Mouse (Mus musculus) stomach, embryonic 15.5 days (tissue): Measurements from ENCODE around the gene Gm42791. TPM values are rescaled to one million over a fixed set of nuclear protein-coding genes. Genes with fewer than 3 reads are reported as not detected.

ENCODE experiments used
- ATAC-seq: fragments of 200-750 bp; cut with Nextera tagmentation; 2 replicates; pipeline ENCODE4 v1.8.0; 2017; ENCODE audit warnings: low read depth, moderate number of reproducible peaks, moderate TSS enrichment; ENCODE audit not compliant: insufficient read depth, low FRiP score
- H3K27ac ChIP-seq: fragments of 300-500 bp; sonication (generic); 2 replicates; pipeline ENCODE4 v1.5.1; 2015; ENCODE audit warnings: mild to moderate bottlenecking, inconsistent platforms
- H3K27me3 ChIP-seq: fragments of 300-500 bp; sonication (generic); replicated peaks from 2 replicates; pipeline ENCODE4 v1.6.1; 2015; ENCODE audit warnings: inconsistent platforms
- H3K36me3 ChIP-seq: fragments of 300-500 bp; sonication (generic); 2 replicates; pipeline ENCODE4 v1.6.1; 2015; ENCODE audit warnings: inconsistent platforms
- H3K4me1 ChIP-seq: fragments of 300-500 bp; sonication (generic); 2 replicates; pipeline ENCODE4 v1.6.1; 2015; ENCODE audit warnings: inconsistent platforms
- H3K4me2 ChIP-seq: fragments of 300-500 bp; sonication (generic); 2 replicates; pipeline ENCODE4 v1.6.1; 2015; ENCODE audit warnings: mild to moderate bottlenecking, inconsistent platforms
- H3K4me3 ChIP-seq: fragments of 300-500 bp; sonication (generic); replicated peaks from 2 replicates; pipeline ENCODE4 v1.5.1; 2015; ENCODE audit warnings: inconsistent platforms
- H3K9ac ChIP-seq: fragments of 300-500 bp; sonication (generic); 2 replicates; pipeline ENCODE4 v1.6.1; 2015; ENCODE audit warnings: inconsistent platforms
- H3K9me3 ChIP-seq: fragments of 300-500 bp; sonication (generic); 2 replicates; pipeline ENCODE4 v1.6.1; 2016; ENCODE audit warnings: inconsistent platforms
- WGBS: fragments of 180-500 bp; shearing (Covaris S2); methylation state at CpG from one replicate; pipeline ENCODE4 v1.1.7; 2015; 5-methylcytosine and 5-hydroxymethylcytosine counted together
- polyA plus RNA-seq: library from polyadenylated mRNA; unstranded; fragments of >200 nt; fragmentation: Nextera tagmentation; extraction: Ambion mirVana; gene quantifications from 2 replicates; pipeline ENCODE4 v1.2.1, GENCODE M21; 2015

Gm42791 gene
- polyA plus RNA-seq, 1 experiment from 2014 or later: 0.80 TPM

GRCm38 (mm10) chr5:148973019-148973668, 21.8 kb downstream of the Gm42791 start:
- Histone ChIP-seq H3K4me2 (no peak overlapping the region), H3K4me1 (peaks cover 17% of the 10 kb centered on the region), H3K9me3 (no peaks in the 10 kb centered on the region), H3K36me3 (no peaks in the 10 kb centered on the region), H3K27me3 (no peaks in the 10 kb centered on the region), H3K27ac (no peak overlapping the region), H3K4me3 (no peak overlapping the region), H3K9ac (no peak overlapping the region)
- WGBS: 10% methylated on average over 6 of the region's 6 CpGs
- ATAC-seq: no peak

- Histone ChIP-seq H3K4me1 (peaks cover 12% of the 10 kb centered on the region), H3K27ac (no peak overlapping the region), H3K4me3 (no peak overlapping the region), H3K9me3 (no peaks in the 10 kb centered on the region), H3K36me3 (no peaks in the 10 kb centered on the region), H3K4me2 (no peak overlapping the region), H3K9ac (no peak overlapping the region), H3K27me3 (no peaks in the 10 kb centered on the region)
- WGBS: 73% methylated on average over 8 of the region's 8 CpGs
- no peak for ATAC-seq
Measured at GRCm38 (mm10) chr5:148972167-148972566, 22.8 kb downstream of the Gm42791 start.

GRCm38 (mm10) chr5:148969648-148970047, 25.3 kb downstream of the Gm42791 start:
- no peak overlapping the region for H3K4me2 ChIP-seq
- no peaks in the 10 kb centered on the region for H3K36me3 ChIP-seq
- ATAC-seq: no peak
- no peaks in the 10 kb centered on the region for H3K9me3 ChIP-seq
- no peaks in the 10 kb centered on the region for H3K27me3 ChIP-seq
- no peak overlapping the region for H3K9ac ChIP-seq
- H3K4me3 ChIP-seq: no peak overlapping the region
- H3K4me1 ChIP-seq: peaks cover 29% of the 10 kb centered on the region
- WGBS: 54% methylated on average over 9 of the region's 9 CpGs
- H3K27ac ChIP-seq: peak overlapping the region; percentile 28; the same call in 1 of the 2 replicates

- Histone ChIP-seq H3K36me3 (no peaks in the 10 kb centered on the region), H3K4me1 (peaks cover 29% of the 10 kb centered on the region), H3K4me2 (no peak overlapping the region), H3K27me3 (no peaks in the 10 kb centered on the region), H3K4me3 (no peak overlapping the region), H3K27ac (peak overlapping the region; percentile 28; the same call in 1 of the 2 replicates), H3K9ac (no peak overlapping the region), H3K9me3 (no peaks in the 10 kb centered on the region)
- no peak for ATAC-seq
- WGBS: 49% methylated on average over 7 of the region's 7 CpGs
Measured at GRCm38 (mm10) chr5:148968958-148969576, 25.9 kb downstream of the Gm42791 start.

- no peak overlapping the region for H3K4me2 ChIP-seq
- H3K36me3 ChIP-seq: no peaks in the 10 kb centered on the region
- H3K27me3 ChIP-seq: no peaks in the 10 kb centered on the region
- no peak for ATAC-seq
- H3K4me1 ChIP-seq: peaks cover 28% of the 10 kb centered on the region
- 75% methylated on average over 5 of the region's 5 CpGs for WGBS
- H3K9me3 ChIP-seq: no peaks in the 10 kb centered on the region
- H3K27ac ChIP-seq: no peak overlapping the region
- H3K4me3 ChIP-seq: no peak overlapping the region
- H3K9ac ChIP-seq: no peak overlapping the region
Measured at GRCm38 (mm10) chr5:148968179-148968578, 26.8 kb downstream of the Gm42791 start.

GRCm38 (mm10) chr5:148966395-148966794, 28.6 kb downstream of the Gm42791 start:
- Histone ChIP-seq H3K9ac (no peak overlapping the region), H3K27me3 (no peaks in the 10 kb centered on the region), H3K4me1 (peaks cover 25% of the 10 kb centered on the region), H3K36me3 (no peaks in the 10 kb centered on the region), H3K9me3 (no peaks in the 10 kb centered on the region), H3K27ac (peak overlapping the region; percentile 85), H3K4me3 (no peak overlapping the region), H3K4me2 (peak overlapping the region; percentile 35; the same call in 1 of the 2 replicates)
- no peak for ATAC-seq
- WGBS: 48% methylated on average over 6 of the region's 6 CpGs

- Histone ChIP-seq H3K36me3 (no peaks in the 10 kb centered on the region), H3K27ac (peak overlapping the region; percentile 85), H3K27me3 (no peaks in the 10 kb centered on the region), H3K4me2 (peak overlapping the region; percentile 35), H3K9ac (no peak overlapping the region), H3K9me3 (no peaks in the 10 kb centered on the region), H3K4me1 (peaks cover 25% of the 10 kb centered on the region), H3K4me3 (no peak overlapping the region)
- peak; percentile 74 for ATAC-seq
- WGBS: 5% methylated on average over 13 of the region's 13 CpGs
Measured at GRCm38 (mm10) chr5:148965691-148966333, 29.1 kb downstream of the Gm42791 start.

- Histone ChIP-seq H3K27ac (peak overlapping the region; percentile 85), H3K4me1 (peaks cover 29% of the 10 kb centered on the region), H3K4me3 (no peak overlapping the region), H3K27me3 (no peaks in the 10 kb centered on the region), H3K36me3 (no peaks in the 10 kb centered on the region), H3K9me3 (no peaks in the 10 kb centered on the region), H3K4me2 (no peak overlapping the region), H3K9ac (no peak overlapping the region)
- 56% methylated on average over 15 of the region's 15 CpGs for WGBS
- ATAC-seq: no peak
Measured at GRCm38 (mm10) chr5:148965089-148965591, 29.8 kb downstream of the Gm42791 start.

- H3K4me1 ChIP-seq: peaks cover 37% of the 10 kb centered on the region
Measured at GRCm38 (mm10) chr5:148964251-148964650, 30.7 kb downstream of the Gm42791 start.

GRCm38 (mm10) chr5:148960211-148960610, 34.7 kb downstream of the Gm42791 start:
- no peak; the same call in 1 of the 2 replicates for ATAC-seq
- H3K27ac ChIP-seq: peak overlapping the region; percentile 69
- H3K4me3 ChIP-seq: no peak overlapping the region
- 61% methylated on average over 10 of the region's 10 CpGs for WGBS
- no peaks in the 10 kb centered on the region for H3K27me3 ChIP-seq
- no peaks in the 10 kb centered on the region for H3K9me3 ChIP-seq
- H3K4me1 ChIP-seq: peaks cover 18% of the 10 kb centered on the region; the same call in 1 of the 2 replicates
- H3K36me3 ChIP-seq: no peaks in the 10 kb centered on the region
- H3K9ac ChIP-seq: no peak overlapping the region
- H3K4me2 ChIP-seq: peak overlapping the region; percentile 89

More at GRCm38 (mm10) chr5:148964251-148964650, 30.7 kb downstream of the Gm42791 start:
- Histone ChIP-seq H3K36me3 (no peaks in the 10 kb centered on the region), H3K27ac (peak overlapping the region; percentile 85; the same call in 1 of the 2 replicates), H3K27me3 (no peaks in the 10 kb centered on the region), H3K9me3 (no peaks in the 10 kb centered on the region), H3K4me2 (no peak overlapping the region), H3K4me3 (no peak overlapping the region), H3K9ac (no peak overlapping the region)
- 95% methylated on average over 1 of the region's 1 CpGs for WGBS
- ATAC-seq: no peak

- Histone ChIP-seq H3K4me3 (peak overlapping the region; percentile 45), H3K4me1 (peaks cover 20% of the 10 kb centered on the region; the same call in 1 of the 2 replicates), H3K36me3 (no peaks in the 10 kb centered on the region), H3K9ac (0 out of 2 replicates have a peak overlapping the region, but pooled peaks have one; percentile 7), H3K27me3 (no peaks in the 10 kb centered on the region), H3K4me2 (peak overlapping the region; percentile 89), H3K27ac (peak overlapping the region; percentile 69), H3K9me3 (no peaks in the 10 kb centered on the region)
- 3% methylated on average over 39 of the region's 39 CpGs for WGBS
- peak; percentile 83 for ATAC-seq
Measured at GRCm38 (mm10) chr5:148959068-148959990, 35.6 kb downstream of the Gm42791 start.
